ENCODE assay signal across 9 mouse cellular contexts in the genomic region with DNA sequence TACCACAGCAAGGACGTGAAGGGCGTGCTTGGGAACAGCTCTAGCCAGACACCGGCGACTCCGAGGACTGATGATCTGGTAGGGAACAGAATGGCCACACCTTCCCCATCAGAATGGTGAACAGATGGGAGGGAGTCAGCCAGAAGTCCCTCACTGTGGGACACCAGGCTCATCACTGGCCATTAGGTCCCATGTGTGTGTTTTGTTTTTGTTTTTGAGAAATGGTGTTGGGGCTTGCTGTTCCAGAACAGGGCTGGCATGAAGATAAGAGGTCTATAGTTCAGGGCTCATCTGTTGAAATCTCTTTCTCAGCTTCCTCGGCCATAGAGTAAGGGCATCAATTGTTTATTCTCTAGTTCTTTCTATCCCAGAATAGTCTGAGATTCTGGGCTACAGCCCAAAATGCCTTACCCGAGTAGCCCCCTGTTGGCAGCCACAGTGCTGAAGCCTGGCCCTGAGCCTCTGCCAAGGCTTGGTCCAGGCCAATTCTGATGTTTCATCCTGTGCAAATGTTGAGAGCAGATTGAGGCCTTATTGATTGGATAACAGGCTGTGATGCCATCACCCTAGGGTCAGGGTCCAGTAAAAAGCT. TPM values are rescaled to one million over a fixed set of nuclear protein-coding genes. Genes with fewer than 3 reads are reported as not detected.
A peak's percentile ranks its signal among the peaks of the same experiment; 100 is the strongest.
DNase-seq lines count a peak whose midpoint lies in the region.
"Had no signal": no experiment of that assay in that cellular context is flagged by ENCODE, and none has a peak within 500 bp of the region (broad histone marks: within the 10 kb centered on the region; RNA-seq: fewer than 3 reads in every experiment).

No protein-coding gene starts in this region.

- DNase-seq in heart, adult 11 months: peak; percentile 94
- no peak for DNase-seq in heart, postnatal 36 days
- peak; percentile 82 for DNase-seq in MN1 (ENCODE audit: low spot score)
- DNase-seq in cerebellum, postnatal 10 days: peak; percentile 98
- DNase-seq in left cerebral cortex, adult 18-20 months (ENCODE audit: low spot score in 2 of 2): peak; percentile 30 to 39
- no peak for DNase-seq in thymus, adult 18-20 months
- no peak for DNase-seq in kidney, postnatal 4 days
- DNase-seq in liver: no peak

- intact Hi-C loops in heart, postnatal 36 days (cut with DNase I): no loop called here

RNA-seq across cellular contexts. Expression of gene Tppp3, which starts 4.5 kb away (rescaled TPM):
- total RNA-seq in heart, postnatal 36 days (2021): 10 to 100 TPM; 43.3 to 45.7 TPM
- 10 to 100 TPM; 47.0 to 48.3 TPM for total RNA-seq in left cerebral cortex, adult 18-20 months (2021)

RNA-seq across cellular contexts. Expression of gene Zdhhc1, which starts 29.9 kb away (rescaled TPM):
- 10 to 100 TPM; 14.5 to 14.9 TPM for total RNA-seq in heart, postnatal 36 days (2021)
- total RNA-seq in left cerebral cortex, adult 18-20 months (2021): 10 to 100 TPM; 41.8 to 42.5 TPM

RNA-seq across cellular contexts. Expression of gene Hsd11b2, which starts 51.8 kb away (rescaled TPM):
- total RNA-seq in heart, postnatal 36 days (2021): not detected
- not detected for total RNA-seq in left cerebral cortex, adult 18-20 months (2021)
- total RNA-seq: CH12.LX had no signal

RNA-seq across cellular contexts. Expression of gene Lrrc36, which starts 53.4 kb away (rescaled TPM):
- total RNA-seq in heart, postnatal 36 days (2021): under 1 TPM; 0.41 to 0.56 TPM
- under 1 TPM; 0.19 to 0.42 TPM for total RNA-seq in left cerebral cortex, adult 18-20 months (2021)

RNA-seq across cellular contexts. Expression of gene Kctd19, which starts 53.5 kb away (rescaled TPM):
- total RNA-seq in heart, postnatal 36 days (2021): under 1 TPM; 0.24 to 0.53 TPM
- not detected for total RNA-seq in left cerebral cortex, adult 18-20 months (2021)

Comparison
In these comparisons a context has a peak if more than half of its experiments do, and no peak if none do; other contexts are left out.
1. DNase-seq: peak in heart, adult 11 months (single experiment), MN1 (single experiment), cerebellum, postnatal 10 days (2 of 2) and left cerebral cortex, adult 18-20 months (2 of 2); none in heart, postnatal 36 days (0 of 2), thymus, adult 18-20 months (0 of 2), kidney, postnatal 4 days (0 of 2) and liver (single experiment).